Mouse (Mus musculus): Measurements from ENCODE around the gene Ubald1.

DNA sequence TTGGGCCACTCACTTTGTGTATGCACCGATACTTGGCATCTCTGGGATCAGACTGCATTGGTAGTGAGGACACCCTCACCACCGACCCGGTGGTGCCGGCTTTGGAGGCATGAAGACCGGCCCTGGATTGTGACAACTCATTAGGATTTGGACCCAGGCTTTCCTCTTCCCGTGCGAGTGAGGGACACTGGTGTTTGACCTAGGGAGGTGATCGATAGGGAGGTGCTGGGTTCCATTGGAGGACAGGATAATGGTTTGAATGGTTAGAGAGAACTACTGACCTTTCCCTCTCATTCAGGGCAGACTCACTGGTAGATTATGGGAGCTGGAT is 6.5 kb upstream of the Ubald1 start:
- TF ChIP-seq CHD2 (IDR thresholded peaks at IDR 0.05; ENCODE audit: low read depth, low read length) (no peak), ZNF384 (IDR thresholded peaks at IDR 0.05; ENCODE audit: low read depth, low read length) (no peak), HCFC1 (IDR thresholded peaks at IDR 0.05; ENCODE audit: borderline replicate concordance, insufficient read depth, low read length) (no peak)
